Mouse (Mus musculus) layer of hippocampus, adult 9-10 months (tissue): ENCODE measurements around the gene Slc35e1.

Experiments
- DNase-seq: peaks from one replicate; pipeline ENCODE4 v3.0.0; 2022; ENCODE audit warnings: low spot score

Gene Slc35e1

GRCm38 (mm10) chr8:72491680-72492621 is at the start of gene Slc35e1:
Slc35e1 (minus strand) TSS chr8:72492614.
- DNase-seq = no peak

- DNase-seq = no peak
Observed at GRCm38 (mm10) chr8:72539234-72539633, 46.8 kb upstream of the Slc35e1 start.

GRCm38 (mm10) chr8:72534888-72535287 is 42.5 kb upstream of the Slc35e1 start:
- no peak for DNase-seq

- DNase-seq = no peak
Observed at GRCm38 (mm10) chr8:72532103-72532502, 39.7 kb upstream of the Slc35e1 start.

GRCm38 (mm10) chr8:72521888-72522287 is 29.5 kb upstream of the Slc35e1 start:
- no peak for DNase-seq

- no peak for DNase-seq
Observed at GRCm38 (mm10) chr8:72517421-72517988, 25.1 kb upstream of the Slc35e1 start.

GRCm38 (mm10) chr8:72513158-72513557 is 20.7 kb upstream of the Slc35e1 start:
- DNase-seq = no peak

- DNase-seq = no peak
Observed at GRCm38 (mm10) chr8:72512648-72513047, 20.2 kb upstream of the Slc35e1 start.

- no peak for DNase-seq
Observed at GRCm38 (mm10) chr8:72507505-72507904, 15.1 kb upstream of the Slc35e1 start.

GRCm38 (mm10) chr8:72504637-72505314 is 12.4 kb upstream of the Slc35e1 start:
- no peak for DNase-seq

- DNase-seq = no peak
Observed at GRCm38 (mm10) chr8:72504137-72504536, 11.7 kb upstream of the Slc35e1 start.

- DNase-seq = no peak
Observed at GRCm38 (mm10) chr8:72500521-72500931, 8.1 kb upstream of the Slc35e1 start.

- DNase-seq = no peak
Observed at GRCm38 (mm10) chr8:72499521-72500284, 7.3 kb upstream of the Slc35e1 start.

GRCm38 (mm10) chr8:72498527-72498926 is 6.1 kb upstream of the Slc35e1 start:
- no peak for DNase-seq

- DNase-seq = no peak
Observed at GRCm38 (mm10) chr8:72497911-72498310, 5.5 kb upstream of the Slc35e1 start.

GRCm38 (mm10) chr8:72496217-72496616 is 3.8 kb upstream of the Slc35e1 start:
- no peak for DNase-seq

- DNase-seq = no peak
Observed at GRCm38 (mm10) chr8:72495411-72496111, 3.1 kb upstream of the Slc35e1 start.

- no peak for DNase-seq
Observed at GRCm38 (mm10) chr8:72493381-72493780, 967 bp upstream of the Slc35e1 start.

- DNase-seq = peak; percentile 86
Observed at GRCm38 (mm10) chr8:72492622-72493081, 238 bp upstream of the Slc35e1 start.

- DNase-seq = no peak
Observed at GRCm38 (mm10) chr8:72491017-72491416, 1.4 kb downstream of the Slc35e1 start.

GRCm38 (mm10) chr8:72487014-72487413 is 5.4 kb downstream of the Slc35e1 start:
- no peak for DNase-seq
